Mouse (Mus musculus) embryonic fibroblast, embryonic 13.5 days (primary cell): ENCODE data around the gene Shank1.

Experiments
- CTCF ChIP-seq: IDR thresholded peaks from 2 replicates; pipeline ENCODE4 v1.5.1; 2011; ENCODE audit warnings: mild to moderate bottlenecking, control low read depth, low read length, moderate library complexity, borderline replicate concordance; ENCODE audit not compliant: insufficient read depth
- POLR2A ChIP-seq: IDR thresholded peaks from 2 replicates; pipeline ENCODE4 v1.6.1; 2011; ENCODE audit warnings: low read depth, mild to moderate bottlenecking, control low read depth, low read length, moderate library complexity

GRCm38 (mm10) chr7:44306516-44307240, 3.4 kb upstream of the Shank1 start, which contains the start of gene Clec11a:
- TF ChIP-seq CTCF (no peak), POLR2A (no peak; the same call in 1 of the 2 replicates)
